Mouse (Mus musculus) C2C12 (cell line): ENCODE measurements around the gene Lrrc52. TPM values are rescaled to one million over a fixed set of nuclear protein-coding genes. Genes with fewer than 3 reads are reported as not detected.

Experiments used
- H3K27me3 ChIP-seq: one replicate; pipeline ENCODE4 v1.6.1; 2011; ENCODE audit not compliant: control insufficient read depth, insufficient read depth, insufficient read length
- H3K36me3 ChIP-seq: one replicate; pipeline ENCODE4 v1.6.1; 2011; ENCODE audit not compliant: control insufficient read depth, insufficient read depth
- H3K4me3 ChIP-seq: one replicate; pipeline ENCODE4 v1.5.1; 2011; ENCODE audit warnings: mild to moderate bottlenecking, control low read depth; ENCODE audit not compliant: poor library complexity, insufficient read depth, severe bottlenecking
- H3K79me2 ChIP-seq: one replicate; pipeline ENCODE4 v1.6.1; 2011; ENCODE audit not compliant: control insufficient read depth, insufficient read depth
- H3K79me3 ChIP-seq: one replicate; pipeline ENCODE4 v1.6.1; 2011; ENCODE audit warnings: low read depth, control low read depth
- H3ac ChIP-seq: one replicate; pipeline ENCODE3; 2011; ENCODE audit warnings: low read depth; ENCODE audit not compliant: control insufficient read depth, insufficient read length
- CEBPB ChIP-seq: IDR thresholded peaks from one replicate; pipeline ENCODE4 v1.6.1; 2011; ENCODE audit warnings: low read depth, mild to moderate bottlenecking, control low read depth, moderate library complexity
- CTCF ChIP-seq: IDR thresholded peaks from one replicate; pipeline ENCODE4 v1.5.1; 2011; ENCODE audit not compliant: control insufficient read depth, insufficient read depth, insufficient read length
- FOSL1 ChIP-seq: IDR thresholded peaks from one replicate; pipeline ENCODE4 v1.8.0; 2011; ENCODE audit warnings: mild to moderate bottlenecking, low read length; ENCODE audit not compliant: poor library complexity, insufficient read depth, severe bottlenecking
- MAX ChIP-seq: IDR thresholded peaks from one replicate; pipeline ENCODE4 v1.6.1; 2011; ENCODE audit warnings: mild to moderate bottlenecking, control low read depth
- MYOD1 ChIP-seq: IDR thresholded peaks from one replicate; pipeline ENCODE4 v1.6.1; 2011; ENCODE audit warnings: low read depth; ENCODE audit not compliant: control insufficient read depth, insufficient read length
- MYOG ChIP-seq: IDR thresholded peaks from one replicate; pipeline ENCODE4 v1.6.1; 2011; ENCODE audit not compliant: control insufficient read depth, insufficient read length; ENCODE audit errors: extremely low read depth
- USF1 ChIP-seq: IDR thresholded peaks from one replicate; pipeline ENCODE4 v1.6.1; 2011; ENCODE audit warnings: low read depth, mild to moderate bottlenecking, control low read depth, moderate library complexity
- polyA plus RNA-seq: library from polyadenylated mRNA; unstranded; fragments of >200 nt; fragmentation: generic; extraction: Trizol; gene quantifications from one replicate; pipeline ENCODE4 v1.2.1, GENCODE M21; 2012; ENCODE audit warnings: missing spikeins

The Lrrc52 gene
- polyA plus RNA-seq, 1 experiment, result not detected

DNA sequence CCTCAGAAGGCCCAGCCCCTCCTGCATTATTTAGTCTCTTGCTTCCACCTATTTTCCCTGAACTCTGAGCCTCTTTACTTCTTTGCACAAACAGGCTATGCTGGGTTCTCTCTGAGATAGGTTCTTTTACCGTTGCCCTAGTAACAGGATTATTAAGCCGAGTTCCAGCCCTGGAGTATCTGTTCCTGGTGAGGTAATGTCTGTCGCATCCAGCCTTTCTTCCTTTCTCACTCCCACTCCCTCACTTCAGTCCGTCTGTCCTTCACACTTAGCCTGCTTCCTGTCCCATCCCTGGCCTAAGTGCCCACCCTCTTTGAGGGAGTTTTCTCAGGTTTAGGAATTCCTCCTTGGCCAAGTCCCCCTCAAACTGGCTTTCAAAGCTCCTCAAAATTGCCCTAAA lies 7.0 kb upstream of the Lrrc52 start:
- Histone ChIP-seq H3K79me3 (no peaks in the 10 kb centered on the region), H3K79me2 (no peaks in the 10 kb centered on the region), H3K27me3 (no peaks in the 10 kb centered on the region), H3K4me3 (no peak overlapping the region), H3K36me3 (no peaks in the 10 kb centered on the region), H3ac (no peak overlapping the region)
- no peak for TF ChIP-seq MAX
- TF ChIP-seq MYOG, result no peak
- no peak for TF ChIP-seq FOSL1
- TF ChIP-seq CEBPB, result no peak
- TF ChIP-seq USF1, result no peak
- TF ChIP-seq CTCF, result no peak
- no peak for TF ChIP-seq MYOD1

- no peaks in the 10 kb centered on the region for H3K79me3 ChIP-seq
- no peaks in the 10 kb centered on the region for H3K79me2 ChIP-seq
- no peak overlapping the region for H3ac ChIP-seq
- no peaks in the 10 kb centered on the region for H3K36me3 ChIP-seq
- H3K4me3 ChIP-seq, result no peak overlapping the region
- TF ChIP-seq USF1, result no peak
- TF ChIP-seq CTCF, result no peak
- no peak for TF ChIP-seq MYOG
- no peak for TF ChIP-seq MAX
- TF ChIP-seq FOSL1, result no peak
- TF ChIP-seq MYOD1, result no peak
- TF ChIP-seq CEBPB, result no peak
- H3K27me3 ChIP-seq, result peaks cover 16% of the 10 kb centered on the region
Measured at GRCm38 (mm10) chr1:167467916-167468315, 1.3 kb upstream of the Lrrc52 start.

GRCm38 (mm10) chr1:167457311-167457710 lies 9.3 kb downstream of the Lrrc52 start:
- no peak overlapping the region for H3ac ChIP-seq
- H3K27me3 ChIP-seq, result peaks cover 17% of the 10 kb centered on the region
- no peaks in the 10 kb centered on the region for H3K36me3 ChIP-seq
- no peaks in the 10 kb centered on the region for H3K79me3 ChIP-seq
- no peaks in the 10 kb centered on the region for H3K79me2 ChIP-seq
- H3K4me3 ChIP-seq, result no peak overlapping the region
- no peak for TF ChIP-seq MAX
- TF ChIP-seq CTCF, result no peak
- TF ChIP-seq CEBPB, result no peak
- TF ChIP-seq MYOG, result no peak
- no peak for TF ChIP-seq USF1
- TF ChIP-seq MYOD1, result no peak
- TF ChIP-seq FOSL1, result no peak

GRCm38 (mm10) chr1:167453048-167453447 lies 13.5 kb downstream of the Lrrc52 start:
- no peak overlapping the region for H3ac ChIP-seq
- H3K79me3 ChIP-seq, result no peaks in the 10 kb centered on the region
- peaks cover 45% of the 10 kb centered on the region for H3K27me3 ChIP-seq
- no peaks in the 10 kb centered on the region for H3K36me3 ChIP-seq
- no peak overlapping the region for H3K4me3 ChIP-seq
- no peak for TF ChIP-seq USF1
- TF ChIP-seq CTCF, result no peak
- TF ChIP-seq FOSL1, result no peak
- no peak for TF ChIP-seq MYOG
- TF ChIP-seq CEBPB, result no peak
- no peak for TF ChIP-seq MAX
- no peak for TF ChIP-seq MYOD1
- H3K79me2 ChIP-seq, result no peaks in the 10 kb centered on the region

DNA sequence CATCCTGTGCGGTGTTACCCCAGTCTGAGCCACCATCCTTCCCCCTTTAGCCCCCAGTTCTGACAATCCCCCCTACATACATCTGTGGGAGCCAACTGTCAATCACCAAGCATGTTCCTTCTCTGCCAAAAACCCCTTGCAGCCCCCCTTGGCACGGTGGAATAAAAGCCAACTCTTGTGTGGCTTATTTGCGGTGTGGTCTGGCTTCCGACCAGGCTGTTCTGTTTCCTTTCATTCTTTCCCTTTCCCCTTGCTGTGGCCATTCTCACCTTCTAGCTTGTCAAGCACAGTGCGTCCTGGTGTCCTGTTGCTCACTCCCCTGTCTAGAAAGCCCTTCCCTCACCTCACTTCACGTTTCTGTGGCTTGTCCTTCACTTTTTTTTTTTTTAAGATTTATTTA lies 14.1 kb downstream of the Lrrc52 start:
- H3K79me3 ChIP-seq, result no peaks in the 10 kb centered on the region
- no peak overlapping the region for H3ac ChIP-seq
- peaks cover 49% of the 10 kb centered on the region for H3K27me3 ChIP-seq
- H3K36me3 ChIP-seq, result no peaks in the 10 kb centered on the region
- no peaks in the 10 kb centered on the region for H3K79me2 ChIP-seq
- TF ChIP-seq MYOG (no peak), MYOD1 (no peak), MAX (no peak), CTCF (no peak), CEBPB (no peak), USF1 (no peak), FOSL1 (no peak)
- H3K4me3 ChIP-seq, result no peak overlapping the region

GRCm38 (mm10) chr1:167448598-167448997 lies 18.0 kb downstream of the Lrrc52 start:
- TF ChIP-seq FOSL1 (no peak), USF1 (no peak), MYOG (no peak), CEBPB (no peak), MYOD1 (no peak), MAX (no peak)
- Histone ChIP-seq H3K36me3 (no peaks in the 10 kb centered on the region), H3K79me2 (no peaks in the 10 kb centered on the region), H3K79me3 (no peaks in the 10 kb centered on the region), H3ac (no peak overlapping the region), H3K4me3 (no peak overlapping the region), H3K27me3 (peaks cover 59% of the 10 kb centered on the region)
